Mouse (Mus musculus) stomach, postnatal 0 days (tissue): Measurements from ENCODE around the gene Wfdc3. TPM values are rescaled to one million over a fixed set of nuclear protein-coding genes. Genes with fewer than 3 reads are reported as not detected.

Source experiments
- ATAC-seq: fragments of 200-750 bp; cut with Nextera tagmentation; 2 replicates; pipeline ENCODE4 v1.8.0; 2017; ENCODE audit not compliant: low FRiP score, low TSS enrichment
- DNase-seq: peaks from one replicate; pipeline ENCODE4 v3.0.0-alpha.2; 2016; ENCODE audit warnings: low spot score
- H3K27ac ChIP-seq: fragments of 300-500 bp; sonication (generic); replicated peaks from 2 replicates; pipeline ENCODE4 v1.5.1; 2014; ENCODE audit warnings: mild to moderate bottlenecking, control low read depth
- H3K27me3 ChIP-seq: fragments of 300-500 bp; sonication (generic); 2 replicates; pipeline ENCODE4 v1.6.1; 2014; ENCODE audit warnings: low read length; ENCODE audit not compliant: control insufficient read depth, insufficient read depth
- H3K36me3 ChIP-seq: fragments of 300-500 bp; sonication (generic); 2 replicates; pipeline ENCODE4 v1.6.1; 2014; ENCODE audit warnings: low read length, mixed read lengths; ENCODE audit not compliant: control insufficient read depth, insufficient read depth
- H3K4me1 ChIP-seq: fragments of 300-500 bp; sonication (generic); replicated peaks from 2 replicates; pipeline ENCODE4 v1.6.1; 2014; ENCODE audit warnings: antibody characterized with exemption; ENCODE audit not compliant: control insufficient read depth, insufficient read depth
- H3K4me2 ChIP-seq: fragments of 300-500 bp; sonication (generic); replicated peaks from 2 replicates; pipeline ENCODE4 v1.6.1; 2014; ENCODE audit warnings: low read depth, mild to moderate bottlenecking, control low read depth, moderate library complexity
- H3K4me3 ChIP-seq: fragments of 300-500 bp; sonication (generic); 2 replicates; pipeline ENCODE4 v1.5.1; 2014; ENCODE audit warnings: low read depth, low read length, control low read depth
- H3K9ac ChIP-seq: fragments of 300-500 bp; sonication (generic); 2 replicates; pipeline ENCODE4 v1.6.1; 2014; ENCODE audit warnings: mild to moderate bottlenecking, low read length, control low read depth, mixed read lengths
- H3K9me3 ChIP-seq: fragments of 300-500 bp; sonication (generic); 2 replicates; pipeline ENCODE4 v1.6.1; 2016; ENCODE audit warnings: low read length; ENCODE audit not compliant: control insufficient read depth
- CTCF ChIP-seq: IDR thresholded peaks from 2 replicates; pipeline ENCODE4 v1.5.1; 2016; ENCODE audit warnings: antibody characterized with exemption, low read depth, mild to moderate bottlenecking, moderate library complexity
- EP300 ChIP-seq: optimal IDR thresholded peaks from 2 replicates; pipeline ENCODE3; 2016; ENCODE audit warnings: antibody characterized with exemption
- WGBS: fragments of 180-500 bp; shearing (Covaris S2); extraction: QIAGEN DNeasy Blood & Tissue Kit; methylation state at CpG from one replicate; pipeline ENCODE4 v1.1.7; 2014; 5-methylcytosine and 5-hydroxymethylcytosine counted together
- polyA plus RNA-seq: library from polyadenylated mRNA; unstranded; fragments of >200 nt; fragmentation: Nextera tagmentation; extraction: Ambion mirVana; gene quantifications from 2 replicates; pipeline ENCODE4 v1.2.1, GENCODE M21; 2015

Gene Wfdc3
- polyA plus RNA-seq, 1 experiment from 2014 or later = 1.4 TPM

GRCm38 (mm10) chr2:164684807-164685206, 60.9 kb downstream of the Wfdc3 start, which contains the start of gene Wfdc13:
Gene Wfdc13, plus strand, starts transcription at chr2:164685107.
- Histone ChIP-seq H3K4me3 (0 out of 2 replicates have a peak within 1 kb of the TSS, but pooled peaks have one; percentile 4), H3K9me3 (no peaks in the 10 kb centered on the region), H3K4me1 (no peaks in the 10 kb centered on the region), H3K9ac (peak within 1 kb of the TSS; percentile 8; the same call in 1 of the 2 replicates), H3K27me3 (no peaks in the 10 kb centered on the region), H3K4me2 (peak within 1 kb of the TSS; percentile 20; the same call in 1 of the 2 replicates), H3K27ac (0 out of 2 replicates have a peak within 1 kb of the TSS, but pooled peaks have one; percentile 30), H3K36me3 (no peaks in the 10 kb centered on the region)
- DNase-seq (no peak), ATAC-seq (no peak)
- TF ChIP-seq EP300 (no peak), CTCF (no peak)
- WGBS = 36% methylated on average over 3 of the region's 3 CpGs

Other genes with a start within 250 kb of the Wfdc3 start
- 53.6 and 54.7 TPM in 2 replicates for gene Pigt, start 248.4 kb downstream of the Wfdc3 start, polyA plus RNA-seq
- gene Wfdc2, start 183.5 kb downstream of the Wfdc3 start, polyA plus RNA-seq = 123 and 147 TPM in 2 replicates
- gene Spint3, start 172.5 kb downstream of the Wfdc3 start, polyA plus RNA-seq = not detected in 2 replicates
- gene Wfdc6a, start 160.5 kb downstream of the Wfdc3 start, polyA plus RNA-seq = 0.75 and 1.1 TPM in 2 replicates
- gene Eppin, start 152.3 kb downstream of the Wfdc3 start, polyA plus RNA-seq = not detected in 2 replicates
- not detected in 2 replicates for gene Wfdc6b, start 132.4 kb downstream of the Wfdc3 start, polyA plus RNA-seq
- gene Wfdc8, start 132.3 kb downstream of the Wfdc3 start, polyA plus RNA-seq = not detected in 2 replicates
- not detected in 2 replicates for gene Wfdc16, start 107.1 kb downstream of the Wfdc3 start, polyA plus RNA-seq
- gene Wfdc10, start 89.9 kb downstream of the Wfdc3 start, polyA plus RNA-seq = 12.2 and 12.6 TPM in 2 replicates
- 0.58 TPM in 1 of 2 replicates, not detected in the other for gene Wfdc9, start 89.3 kb downstream of the Wfdc3 start, polyA plus RNA-seq
- gene Wfdc11, start 71.8 kb downstream of the Wfdc3 start, polyA plus RNA-seq = not detected in 2 replicates
- 2.1 and 2.6 TPM in 2 replicates for gene Wfdc13, start 60.8 kb downstream of the Wfdc3 start, polyA plus RNA-seq
- gene Spint4, start 47.4 kb downstream of the Wfdc3 start, polyA plus RNA-seq = not detected in 2 replicates
- not detected in 2 replicates for gene Spint5, start 30.6 kb downstream of the Wfdc3 start, polyA plus RNA-seq
- 38.0 and 39.1 TPM in 2 replicates for gene Dnttip1, start 52 bp upstream of the Wfdc3 start, polyA plus RNA-seq
- gene Ube2c, start 24.0 kb upstream of the Wfdc3 start, polyA plus RNA-seq = 74.1 and 104 TPM in 2 replicates
- 7.0 and 8.5 TPM in 2 replicates for gene Tnnc2, start 34.0 kb upstream of the Wfdc3 start, polyA plus RNA-seq
- gene Snx21, start 39.9 kb upstream of the Wfdc3 start, polyA plus RNA-seq = 13.9 and 14.9 TPM in 2 replicates
- 39.4 and 43.8 TPM in 2 replicates for gene Acot8, start 59.0 kb upstream of the Wfdc3 start, polyA plus RNA-seq
- gene Zswim3, start 59.2 kb upstream of the Wfdc3 start, polyA plus RNA-seq = 3.8 and 4.4 TPM in 2 replicates
- 10.1 and 11.4 TPM in 2 replicates for gene Zswim1, start 76.8 kb upstream of the Wfdc3 start, polyA plus RNA-seq
- not detected in 2 replicates for gene Spata25, start 82.6 kb upstream of the Wfdc3 start, polyA plus RNA-seq
- 107 and 114 TPM in 2 replicates for gene Ctsa, start 86.9 kb upstream of the Wfdc3 start, polyA plus RNA-seq
- gene Neurl2, start 87.5 kb upstream of the Wfdc3 start, polyA plus RNA-seq = 4.6 and 5.3 TPM in 2 replicates
- 42.7 and 44.2 TPM in 2 replicates for gene Pltp, start 111.8 kb upstream of the Wfdc3 start, polyA plus RNA-seq
- 49.2 and 51.4 TPM in 2 replicates for gene Pcif1, start 133.4 kb upstream of the Wfdc3 start, polyA plus RNA-seq
- 3.7 and 4.3 TPM in 2 replicates for gene Zfp335, start 165.8 kb upstream of the Wfdc3 start, polyA plus RNA-seq
- gene Mmp9, start 194.8 kb upstream of the Wfdc3 start, polyA plus RNA-seq = 0.87 and 1.1 TPM in 2 replicates
- 0.12 and 0.21 TPM in 2 replicates for gene Slc12a5, start 214.9 kb upstream of the Wfdc3 start, polyA plus RNA-seq